Mouse (Mus musculus) liver, postnatal 0 days (tissue): ENCODE measurements around the gene Fcf1.
A peak's percentile ranks its signal among the peaks of the same experiment; 100 is the strongest.

Source experiments
- CTCF ChIP-seq: sonication (generic); IDR thresholded peaks from 2 replicates; pipeline ENCODE4 v1.5.1; 2016; ENCODE audit warnings: antibody characterized with exemption, low read depth
- EP300 ChIP-seq: IDR thresholded peaks from 2 replicates; pipeline ENCODE4 v1.6.1; 2016; ENCODE audit warnings: antibody characterized with exemption, low read depth, mild to moderate bottlenecking

- TF ChIP-seq CTCF (peak; percentile 74), EP300 (peak; percentile 37; the same call in 1 of the 2 replicates)
Measured at GRCm38 (mm10) chr12:84996083-84996496, 25.4 kb downstream of the Fcf1 start, which contains the start of gene Ylpm1.
